Mouse (Mus musculus): Measurements from ENCODE around the gene Rabl2. TPM values are rescaled to one million over a fixed set of nuclear protein-coding genes. Genes with fewer than 3 reads are reported as not detected.

Gene Rabl2
- polyA plus RNA-seq, 1 experiment from 2014 or later = 38.0 TPM

GRCm38 (mm10) chr15:89556401-89557178 is 35.1 kb downstream of the Rabl2 start:
- Histone ChIP-seq H3K9ac (ENCODE audit: low read depth, low read length) (no peak overlapping the region), H3K9me3 (replicated peaks; ENCODE audit: low read length) (no peaks in the 10 kb centered on the region), H3K27ac (no peak overlapping the region), H3K27me3 (ENCODE audit: insufficient read depth, low read length) (peaks cover 14% of the 10 kb centered on the region), H3K4me3 (replicated peaks; ENCODE audit: low read depth, low read length) (0 out of 2 replicates have a peak overlapping the region, but pooled peaks have one; percentile 2), H3K36me3 (ENCODE audit: insufficient read depth, low read length) (no peaks in the 10 kb centered on the region), H3K4me2 (ENCODE audit: low read length) (peak overlapping the region; percentile 48), H3K4me1 (replicated peaks; ENCODE audit: insufficient read depth, low read length) (peaks cover 18% of the 10 kb centered on the region; the same call in 1 of the 2 replicates)
- no peak; the same call in 1 of the 2 replicates for ATAC-seq (replicated peaks; ENCODE audit: low FRiP score, low read depth)
- WGBS = 27% methylated on average over 23 of the region's 23 CpGs
- TF ChIP-seq CTCF (IDR thresholded peaks at IDR 0.05; ENCODE audit: low read depth) = peak; percentile 61
- DNase-seq (ENCODE audit: low spot score) = peak; percentile 41

DNA sequence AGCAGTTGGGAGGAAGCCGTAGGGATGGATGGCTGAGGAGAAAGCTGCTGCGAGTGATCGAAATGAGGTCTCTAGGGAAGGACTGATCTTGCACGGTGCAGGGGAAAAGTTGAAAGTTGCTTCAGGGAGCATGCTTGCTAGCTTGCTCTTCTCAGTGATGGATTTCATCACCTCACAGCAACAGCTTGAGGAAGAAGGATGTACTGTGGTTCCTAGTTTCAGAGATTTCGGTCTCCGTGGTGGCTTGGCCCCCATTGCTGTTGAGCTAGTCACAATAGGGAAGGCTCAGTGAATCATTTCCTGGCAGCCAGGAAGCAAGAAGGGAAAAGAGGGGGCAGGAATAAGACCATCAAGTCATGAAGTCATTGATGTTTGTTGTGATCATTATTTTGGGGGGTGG is 36.1 kb downstream of the Rabl2 start:
- Histone ChIP-seq H3K36me3 (ENCODE audit: insufficient read depth, low read length) (0 out of 2 replicates have a peak, but pooled peaks cover 3% of the 10 kb centered on the region), H3K27me3 (ENCODE audit: insufficient read depth, low read length) (peaks cover 14% of the 10 kb centered on the region), H3K9me3 (replicated peaks; ENCODE audit: low read length) (no peaks in the 10 kb centered on the region), H3K27ac (no peak overlapping the region), H3K4me1 (replicated peaks; ENCODE audit: insufficient read depth, low read length) (peaks cover 18% of the 10 kb centered on the region; the same call in 1 of the 2 replicates), H3K4me3 (replicated peaks; ENCODE audit: low read depth, low read length) (no peak overlapping the region), H3K4me2 (ENCODE audit: low read length) (no peak overlapping the region), H3K9ac (ENCODE audit: low read depth, low read length) (no peak overlapping the region)
- no peak for DNase-seq (ENCODE audit: low spot score)
- WGBS = 82% methylated on average over 6 of the region's 6 CpGs
- TF ChIP-seq CTCF (IDR thresholded peaks at IDR 0.05; ENCODE audit: low read depth) = no peak
- ATAC-seq (replicated peaks; ENCODE audit: low FRiP score, low read depth) = no peak

- Histone ChIP-seq H3K27me3 (ENCODE audit: insufficient read depth, low read length) (peaks cover 4% of the 10 kb centered on the region; the same call in 1 of the 2 replicates), H3K27ac (no peak overlapping the region), H3K4me1 (replicated peaks; ENCODE audit: insufficient read depth, low read length) (peaks cover 3% of the 10 kb centered on the region; the same call in 1 of the 2 replicates), H3K4me3 (replicated peaks; ENCODE audit: low read depth, low read length) (no peak overlapping the region), H3K9me3 (replicated peaks; ENCODE audit: low read length) (no peaks in the 10 kb centered on the region), H3K9ac (ENCODE audit: low read depth, low read length) (no peak overlapping the region), H3K36me3 (ENCODE audit: insufficient read depth, low read length) (0 out of 2 replicates have a peak, but pooled peaks cover 7% of the 10 kb centered on the region), H3K4me2 (ENCODE audit: low read length) (no peak overlapping the region)
- no peak for TF ChIP-seq CTCF (IDR thresholded peaks at IDR 0.05; ENCODE audit: low read depth)
- ATAC-seq (replicated peaks; ENCODE audit: low FRiP score, low read depth) (no peak), DNase-seq (ENCODE audit: low spot score) (no peak)
- 88% methylated on average over 1 of the region's 1 CpGs for WGBS
Measured at GRCm38 (mm10) chr15:89551733-89552132, 40.0 kb downstream of the Rabl2 start.

- Histone ChIP-seq H3K27me3 (ENCODE audit: insufficient read depth, low read length) (peaks cover 4% of the 10 kb centered on the region; the same call in 1 of the 2 replicates), H3K36me3 (ENCODE audit: insufficient read depth, low read length) (0 out of 2 replicates have a peak, but pooled peaks cover 7% of the 10 kb centered on the region), H3K4me2 (ENCODE audit: low read length) (no peak overlapping the region), H3K4me3 (replicated peaks; ENCODE audit: low read depth, low read length) (no peak overlapping the region), H3K9me3 (replicated peaks; ENCODE audit: low read length) (no peaks in the 10 kb centered on the region), H3K9ac (ENCODE audit: low read depth, low read length) (no peak overlapping the region), H3K27ac (no peak overlapping the region), H3K4me1 (replicated peaks; ENCODE audit: insufficient read depth, low read length) (no peaks in the 10 kb centered on the region; the same call in 1 of the 2 replicates)
- WGBS = 91% methylated on average over 8 of the region's 8 CpGs
- DNase-seq (ENCODE audit: low spot score) = no peak
- ATAC-seq (replicated peaks; ENCODE audit: low FRiP score, low read depth) = no peak
- no peak for TF ChIP-seq CTCF (IDR thresholded peaks at IDR 0.05; ENCODE audit: low read depth)
Measured at GRCm38 (mm10) chr15:89550506-89550905, 41.2 kb downstream of the Rabl2 start.

DNA sequence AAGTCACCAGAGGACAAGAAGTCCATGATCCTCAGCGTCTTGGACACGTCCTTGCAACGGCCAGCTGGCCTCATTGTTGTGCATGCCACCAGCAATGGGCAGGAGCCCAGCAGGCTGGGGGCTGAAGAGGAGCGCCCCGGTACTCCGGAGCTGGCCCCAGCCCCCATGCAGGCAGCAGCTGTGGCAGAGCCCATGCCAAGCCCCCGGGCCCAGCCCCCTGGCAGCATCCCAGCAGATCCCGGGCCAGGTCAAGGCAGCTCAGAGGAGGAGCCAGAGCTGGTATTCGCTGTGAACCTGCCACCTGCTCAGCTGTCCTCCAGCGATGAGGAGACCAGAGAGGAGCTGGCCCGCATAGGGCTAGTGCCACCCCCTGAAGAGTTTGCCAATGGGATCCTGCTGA is 42.9 kb downstream of the Rabl2 start:
- H3K4me3 ChIP-seq (replicated peaks; ENCODE audit: low read depth, low read length) = 0 out of 2 replicates have a peak overlapping the region, but pooled peaks have one; percentile 28

DNA sequence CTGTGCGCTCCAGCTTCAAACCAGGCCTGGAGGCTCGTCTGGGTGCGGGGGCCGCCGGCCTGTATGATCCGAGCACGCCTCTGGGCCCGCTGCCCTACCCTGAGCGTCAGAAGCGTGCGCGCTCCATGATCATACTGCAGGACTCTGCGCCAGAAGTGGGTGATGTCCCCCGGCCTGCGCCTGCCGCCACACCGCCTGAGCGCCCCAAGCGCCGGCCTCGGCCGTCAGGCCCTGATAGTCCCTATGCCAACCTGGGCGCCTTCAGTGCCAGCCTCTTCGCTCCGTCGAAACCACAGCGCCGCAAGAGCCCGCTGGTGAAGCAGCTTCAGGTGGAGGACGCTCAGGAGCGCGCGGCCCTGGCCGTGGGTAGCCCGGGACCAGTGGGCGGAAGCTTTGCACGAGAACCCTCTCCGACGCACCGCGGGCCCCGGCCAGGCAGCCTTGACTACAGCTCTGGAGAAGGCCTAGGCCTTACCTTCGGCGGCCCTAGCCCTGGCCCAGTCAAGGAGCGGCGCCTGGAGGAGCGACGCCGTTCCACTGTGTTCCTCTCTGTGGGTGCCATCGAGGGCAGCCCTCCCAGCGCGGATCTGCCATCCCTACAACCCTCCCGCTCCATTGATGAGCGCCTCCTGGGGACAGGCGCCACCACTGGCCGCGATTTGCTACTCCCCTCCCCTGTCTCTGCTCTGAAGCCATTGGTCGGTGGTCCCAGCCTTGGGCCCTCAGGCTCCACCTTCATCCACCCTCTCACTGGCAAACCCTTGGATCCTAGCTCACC is 43.7 kb downstream of the Rabl2 start:
- peak overlapping the region; percentile 28 for H3K4me3 ChIP-seq (replicated peaks; ENCODE audit: low read depth, low read length)
- 21% methylated on average over 54 of the region's 58 CpGs for WGBS

More for the DNA sequence above, 42.9 kb downstream of the Rabl2 start:
- no peak for DNase-seq (ENCODE audit: low spot score)
- peak overlapping the region; percentile 59; the same call in 1 of the 2 replicates for H3K4me2 ChIP-seq (ENCODE audit: low read length)
- 42% methylated on average over 11 of the region's 11 CpGs for WGBS
- no peak overlapping the region for H3K27ac ChIP-seq
- no peak overlapping the region for H3K9ac ChIP-seq (ENCODE audit: low read depth, low read length)
- no peaks in the 10 kb centered on the region; the same call in 1 of the 2 replicates for H3K4me1 ChIP-seq (replicated peaks; ENCODE audit: insufficient read depth, low read length)
- H3K27me3 ChIP-seq (ENCODE audit: insufficient read depth, low read length) = peaks cover 4% of the 10 kb centered on the region; the same call in 1 of the 2 replicates
- 0 out of 2 replicates have a peak, but pooled peaks cover 7% of the 10 kb centered on the region for H3K36me3 ChIP-seq (ENCODE audit: insufficient read depth, low read length)
- H3K9me3 ChIP-seq (replicated peaks; ENCODE audit: low read length) = no peaks in the 10 kb centered on the region
- no peak for TF ChIP-seq CTCF (IDR thresholded peaks at IDR 0.05; ENCODE audit: low read depth)
- ATAC-seq (replicated peaks; ENCODE audit: low FRiP score, low read depth) = peak; percentile 7; the same call in 1 of the 2 replicates

More for the DNA sequence above, 43.7 kb downstream of the Rabl2 start:
- Histone ChIP-seq H3K27ac (no peak overlapping the region), H3K27me3 (ENCODE audit: insufficient read depth, low read length) (peaks cover 4% of the 10 kb centered on the region; the same call in 1 of the 2 replicates), H3K36me3 (ENCODE audit: insufficient read depth, low read length) (0 out of 2 replicates have a peak, but pooled peaks cover 7% of the 10 kb centered on the region), H3K9me3 (replicated peaks; ENCODE audit: low read length) (no peaks in the 10 kb centered on the region), H3K4me1 (replicated peaks; ENCODE audit: insufficient read depth, low read length) (no peaks in the 10 kb centered on the region; the same call in 1 of the 2 replicates), H3K4me2 (ENCODE audit: low read length) (peak overlapping the region; percentile 59), H3K9ac (ENCODE audit: low read depth, low read length) (peak overlapping the region; percentile 42; the same call in 1 of the 2 replicates)
- ATAC-seq (replicated peaks; ENCODE audit: low FRiP score, low read depth) (peak; percentile 75), DNase-seq (ENCODE audit: low spot score) (peak; percentile 56)
- TF ChIP-seq CTCF (IDR thresholded peaks at IDR 0.05; ENCODE audit: low read depth) = peak; percentile 33; the same call in 1 of the 2 replicates
